Mouse (Mus musculus): ENCODE results near the gene Eef1akmt3. TPM values are rescaled to one million over a fixed set of nuclear protein-coding genes. Genes with fewer than 3 reads are reported as not detected.

Eef1akmt3 gene
- polyA plus RNA-seq, 1 experiment from 2014 or later: 0.05 TPM

- Histone ChIP-seq H3K4me3 (ENCODE audit: low read depth, low read length) (no peak overlapping the region), H3K27ac (ENCODE audit: low read depth) (peak overlapping the region; percentile 32; the same call in 1 of the 2 replicates), H3K9me3 (ENCODE audit: low read length) (no peaks in the 10 kb centered on the region), H3K36me3 (replicated peaks; ENCODE audit: insufficient read depth, low read length) (peaks cover 12% of the 10 kb centered on the region), H3K9ac (replicated peaks) (no peak overlapping the region), H3K27me3 (ENCODE audit: insufficient read depth, low read length) (no peaks in the 10 kb centered on the region), H3K4me2 (ENCODE audit: low read depth, low read length) (peak overlapping the region; percentile 41), H3K4me1 (ENCODE audit: insufficient read depth) (peaks cover 61% of the 10 kb centered on the region)
- no peak for DNase-seq
- 37% methylated on average over 8 of the region's 8 CpGs for WGBS (ENCODE audit: insufficient replicate concordance)
- ATAC-seq: 0 out of 2 replicates have a peak, but pooled peaks have one; percentile 4
- TF ChIP-seq CTCF (IDR thresholded peaks at IDR 0.05; ENCODE audit: low read depth): no peak
- no peak for TF ChIP-seq EP300 (IDR thresholded peaks at IDR 0.05; ENCODE audit: low read depth)
These were observed 53.9 kb downstream of the Eef1akmt3 start for GRCm38 (mm10) chr10:126987183-126988118.

- Histone ChIP-seq H3K4me1 (ENCODE audit: insufficient read depth) (peaks cover 70% of the 10 kb centered on the region), H3K36me3 (replicated peaks; ENCODE audit: insufficient read depth, low read length) (peaks cover 3% of the 10 kb centered on the region; the same call in 1 of the 2 replicates)
These were observed 54.8 kb downstream of the Eef1akmt3 start for GRCm38 (mm10) chr10:126986541-126986961.

GRCm38 (mm10) chr10:126985579-126985978 is 55.7 kb downstream of the Eef1akmt3 start:
- Histone ChIP-seq H3K9me3 (ENCODE audit: low read length) (no peaks in the 10 kb centered on the region), H3K36me3 (replicated peaks; ENCODE audit: insufficient read depth, low read length) (0 out of 2 replicates have a peak, but pooled peaks cover 2% of the 10 kb centered on the region), H3K4me1 (ENCODE audit: insufficient read depth) (peaks cover 76% of the 10 kb centered on the region), H3K27ac (ENCODE audit: low read depth) (peak overlapping the region; percentile 32; the same call in 1 of the 2 replicates), H3K9ac (replicated peaks) (no peak overlapping the region), H3K4me2 (ENCODE audit: low read depth, low read length) (no peak overlapping the region), H3K4me3 (ENCODE audit: low read depth, low read length) (no peak overlapping the region), H3K27me3 (ENCODE audit: insufficient read depth, low read length) (no peaks in the 10 kb centered on the region)
- WGBS (ENCODE audit: insufficient replicate concordance): 88% methylated on average over 9 of the region's 9 CpGs
- DNase-seq (no peak), ATAC-seq (no peak)
- TF ChIP-seq CTCF (IDR thresholded peaks at IDR 0.05; ENCODE audit: low read depth) (no peak), EP300 (IDR thresholded peaks at IDR 0.05; ENCODE audit: low read depth) (no peak)

More at GRCm38 (mm10) chr10:126986541-126986961, 54.8 kb downstream of the Eef1akmt3 start:
- H3K9ac ChIP-seq (replicated peaks): 0 out of 2 replicates have a peak overlapping the region, but pooled peaks have one; percentile 9
- TF ChIP-seq EP300 (IDR thresholded peaks at IDR 0.05; ENCODE audit: low read depth): no peak
- TF ChIP-seq CTCF (IDR thresholded peaks at IDR 0.05; ENCODE audit: low read depth): no peak
- no peaks in the 10 kb centered on the region for H3K27me3 ChIP-seq (ENCODE audit: insufficient read depth, low read length)
- no peaks in the 10 kb centered on the region for H3K9me3 ChIP-seq (ENCODE audit: low read length)
- no peak overlapping the region for H3K4me2 ChIP-seq (ENCODE audit: low read depth, low read length)
- H3K4me3 ChIP-seq (ENCODE audit: low read depth, low read length): no peak overlapping the region
- ATAC-seq (peak; percentile 48), DNase-seq (peak; percentile 57)
- WGBS (ENCODE audit: insufficient replicate concordance): 54% methylated on average over 4 of the region's 4 CpGs
- peak overlapping the region; percentile 32 for H3K27ac ChIP-seq (ENCODE audit: low read depth)

- Histone ChIP-seq H3K9me3 (ENCODE audit: low read length) (no peaks in the 10 kb centered on the region), H3K9ac (replicated peaks) (no peak overlapping the region), H3K27me3 (ENCODE audit: insufficient read depth, low read length) (no peaks in the 10 kb centered on the region), H3K4me2 (ENCODE audit: low read depth, low read length) (no peak overlapping the region), H3K36me3 (replicated peaks; ENCODE audit: insufficient read depth, low read length) (0 out of 2 replicates have a peak, but pooled peaks cover 2% of the 10 kb centered on the region), H3K4me1 (ENCODE audit: insufficient read depth) (peaks cover 80% of the 10 kb centered on the region), H3K27ac (ENCODE audit: low read depth) (peak overlapping the region; percentile 48), H3K4me3 (ENCODE audit: low read depth, low read length) (no peak overlapping the region)
- DNase-seq: no peak
- ATAC-seq: no peak
- 77% methylated on average over 4 of the region's 4 CpGs for WGBS (ENCODE audit: insufficient replicate concordance)
- TF ChIP-seq EP300 (IDR thresholded peaks at IDR 0.05; ENCODE audit: low read depth): no peak
- TF ChIP-seq CTCF (IDR thresholded peaks at IDR 0.05; ENCODE audit: low read depth): no peak
These were observed 56.2 kb downstream of the Eef1akmt3 start for GRCm38 (mm10) chr10:126985127-126985526.

GRCm38 (mm10) chr10:126984189-126985004 is 56.9 kb downstream of the Eef1akmt3 start:
- DNase-seq (no peak), ATAC-seq (no peak)
- H3K4me1 ChIP-seq (ENCODE audit: insufficient read depth): peaks cover 80% of the 10 kb centered on the region
- peak overlapping the region; percentile 48 for H3K27ac ChIP-seq (ENCODE audit: low read depth)
- 35% methylated on average over 5 of the region's 5 CpGs for WGBS (ENCODE audit: insufficient replicate concordance)
- H3K9ac ChIP-seq (replicated peaks): no peak overlapping the region
- H3K4me2 ChIP-seq (ENCODE audit: low read depth, low read length): peak overlapping the region; percentile 3; the same call in 1 of the 2 replicates
- no peaks in the 10 kb centered on the region for H3K27me3 ChIP-seq (ENCODE audit: insufficient read depth, low read length)
- H3K9me3 ChIP-seq (ENCODE audit: low read length): no peaks in the 10 kb centered on the region
- H3K36me3 ChIP-seq (replicated peaks; ENCODE audit: insufficient read depth, low read length): 0 out of 2 replicates have a peak, but pooled peaks cover 2% of the 10 kb centered on the region
- TF ChIP-seq EP300 (IDR thresholded peaks at IDR 0.05; ENCODE audit: low read depth) (no peak), CTCF (IDR thresholded peaks at IDR 0.05; ENCODE audit: low read depth) (no peak)
- no peak overlapping the region for H3K4me3 ChIP-seq (ENCODE audit: low read depth, low read length)

Measured in liver, postnatal 0 days (tissue).